Mouse (Mus musculus) neural tube, embryonic 12.5 days (tissue): ENCODE data around the gene Ticam1. TPM values are rescaled to one million over a fixed set of nuclear protein-coding genes. Genes with fewer than 3 reads are reported as not detected.

Source experiments
- ATAC-seq: fragments of 200-750 bp; cut with Nextera tagmentation; 2 replicates; pipeline ENCODE4 v1.8.0; 2017; ENCODE audit warnings: low read depth, mild to moderate bottlenecking, moderate TSS enrichment, moderate library complexity; ENCODE audit not compliant: low FRiP score
- H3K27ac ChIP-seq: fragments of 300-500 bp; sonication (generic); 2 replicates; pipeline ENCODE4 v1.5.1; 2016
- H3K27me3 ChIP-seq: fragments of 300-500 bp; sonication (generic); replicated peaks from 2 replicates; pipeline ENCODE4 v1.6.1; 2016; ENCODE audit warnings: mild to moderate bottlenecking
- H3K36me3 ChIP-seq: fragments of 300-500 bp; sonication (generic); 2 replicates; pipeline ENCODE4 v1.6.1; 2016; ENCODE audit warnings: mild to moderate bottlenecking
- H3K4me1 ChIP-seq: fragments of 300-500 bp; sonication (generic); 2 replicates; pipeline ENCODE4 v1.6.1; 2016
- H3K4me2 ChIP-seq: fragments of 300-500 bp; sonication (generic); replicated peaks from 2 replicates; pipeline ENCODE4 v1.6.1; 2016; ENCODE audit warnings: mild to moderate bottlenecking
- H3K4me3 ChIP-seq: fragments of 300-500 bp; sonication (generic); 2 replicates; pipeline ENCODE4 v1.5.1; 2016
- H3K9ac ChIP-seq: fragments of 300-500 bp; sonication (generic); 2 replicates; pipeline ENCODE4 v1.6.1; 2016; ENCODE audit warnings: mild to moderate bottlenecking
- H3K9me3 ChIP-seq: fragments of 300-500 bp; sonication (generic); 2 replicates; pipeline ENCODE4 v1.6.1; 2016; ENCODE audit warnings: mild to moderate bottlenecking
- WGBS: fragments of 180-500 bp; shearing (Covaris S2); methylation state at CpG from one replicate; pipeline ENCODE4 v1.1.7; 2016; 5-methylcytosine and 5-hydroxymethylcytosine counted together
- polyA plus RNA-seq: library from polyadenylated mRNA; unstranded; fragments of >200 nt; fragmentation: Nextera tagmentation; extraction: Ambion mirVana; gene quantifications from 2 replicates; pipeline ENCODE4 v1.2.1, GENCODE M21; 2016

The Ticam1 gene
- polyA plus RNA-seq, 1 experiment from 2014 or later: 2.0 TPM

DNA sequence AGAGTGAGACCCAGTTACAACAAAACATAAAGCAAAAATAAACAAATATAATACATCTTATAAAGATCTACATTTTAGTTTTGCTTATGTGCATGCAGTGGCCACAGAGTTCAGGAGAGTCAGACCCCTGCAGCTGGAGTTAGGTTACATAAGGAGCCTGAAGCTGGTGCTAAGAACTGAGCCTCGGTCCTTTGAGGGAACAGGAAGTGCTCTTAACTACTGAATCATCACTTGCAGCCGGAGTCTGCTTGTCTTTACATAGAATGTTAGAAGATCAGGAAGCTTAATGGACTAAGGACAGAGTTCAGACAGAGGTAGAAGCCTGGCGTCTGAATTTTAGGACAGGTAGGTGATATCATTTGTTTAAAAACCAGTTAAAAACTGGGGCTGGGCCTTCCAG, 12.3 kb upstream of the Ticam1 start:
- Histone ChIP-seq H3K4me3 (no peak overlapping the region), H3K9ac (0 out of 2 replicates have a peak overlapping the region, but pooled peaks have one; percentile 42), H3K27ac (0 out of 2 replicates have a peak overlapping the region, but pooled peaks have one; percentile 37), H3K9me3 (no peaks in the 10 kb centered on the region), H3K4me1 (peaks cover 36% of the 10 kb centered on the region), H3K4me2 (peak overlapping the region; percentile 59), H3K36me3 (peaks cover 5% of the 10 kb centered on the region; the same call in 1 of the 2 replicates), H3K27me3 (no peaks in the 10 kb centered on the region)
- WGBS: 59% methylated on average over 3 of the region's 3 CpGs
- no peak for ATAC-seq

DNA sequence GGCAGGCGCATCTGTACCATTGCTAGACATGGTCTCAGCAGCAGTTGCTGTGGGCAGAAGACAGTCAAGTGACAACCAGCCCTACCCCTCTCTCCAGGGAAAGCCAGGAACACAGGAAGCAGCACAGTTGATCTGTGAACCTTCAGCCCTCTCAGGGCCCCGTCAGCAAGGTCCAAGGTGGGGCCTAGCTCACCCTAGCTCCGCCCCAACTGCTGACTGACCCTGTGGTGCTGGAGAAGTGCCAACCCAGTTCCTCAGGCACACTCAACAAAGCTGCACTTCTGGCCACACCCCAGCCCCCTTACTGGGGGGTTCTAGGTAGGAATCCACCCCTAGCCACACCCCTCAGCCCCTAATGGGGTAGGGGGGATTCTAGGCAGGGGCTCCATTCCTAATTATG, 11.2 kb upstream of the Ticam1 start:
- WGBS: 73% methylated on average over 3 of the region's 3 CpGs
- H3K4me3 ChIP-seq: no peak overlapping the region
- ATAC-seq: no peak

GRCm38 (mm10) chr17:56285995-56286394, 9.4 kb upstream of the Ticam1 start:
- H3K27me3 ChIP-seq: no peaks in the 10 kb centered on the region
- H3K4me2 ChIP-seq: no peak overlapping the region
- ATAC-seq: no peak
- WGBS: 94% methylated on average over 11 of the region's 11 CpGs
- H3K9me3 ChIP-seq: no peaks in the 10 kb centered on the region
- no peak overlapping the region for H3K4me3 ChIP-seq
- H3K4me1 ChIP-seq: peaks cover 27% of the 10 kb centered on the region
- H3K9ac ChIP-seq: no peak overlapping the region
- peaks cover 8% of the 10 kb centered on the region for H3K36me3 ChIP-seq
- H3K27ac ChIP-seq: no peak overlapping the region

More for the DNA sequence above, 11.2 kb upstream of the Ticam1 start:
- 0 out of 2 replicates have a peak overlapping the region, but pooled peaks have one; percentile 5 for H3K9ac ChIP-seq
- peaks cover 36% of the 10 kb centered on the region for H3K4me1 ChIP-seq
- H3K9me3 ChIP-seq: no peaks in the 10 kb centered on the region
- H3K27ac ChIP-seq: no peak overlapping the region
- H3K4me2 ChIP-seq: peak overlapping the region; percentile 20; the same call in 1 of the 2 replicates
- H3K27me3 ChIP-seq: no peaks in the 10 kb centered on the region
- H3K36me3 ChIP-seq: peaks cover 5% of the 10 kb centered on the region; the same call in 1 of the 2 replicates

- no peak for ATAC-seq
- Histone ChIP-seq H3K9ac (no peak overlapping the region), H3K9me3 (no peaks in the 10 kb centered on the region), H3K4me3 (no peak overlapping the region), H3K4me1 (peaks cover 8% of the 10 kb centered on the region), H3K27me3 (no peaks in the 10 kb centered on the region), H3K4me2 (no peak overlapping the region), H3K27ac (no peak overlapping the region), H3K36me3 (peaks cover 12% of the 10 kb centered on the region)
- WGBS: 95% methylated on average over 8 of the region's 8 CpGs
Measured at GRCm38 (mm10) chr17:56283316-56283715, 6.7 kb upstream of the Ticam1 start.

- no peak overlapping the region for H3K27ac ChIP-seq
- peaks cover 12% of the 10 kb centered on the region for H3K36me3 ChIP-seq
- ATAC-seq: no peak
- no peak overlapping the region for H3K4me2 ChIP-seq
- H3K4me3 ChIP-seq: no peak overlapping the region
- no peaks in the 10 kb centered on the region for H3K9me3 ChIP-seq
- no peaks in the 10 kb centered on the region for H3K27me3 ChIP-seq
- H3K9ac ChIP-seq: no peak overlapping the region
- 86% methylated on average over 4 of the region's 4 CpGs for WGBS
- peaks cover 3% of the 10 kb centered on the region for H3K4me1 ChIP-seq
Measured at GRCm38 (mm10) chr17:56282802-56283201, 6.2 kb upstream of the Ticam1 start.

GRCm38 (mm10) chr17:56281193-56281592, 4.6 kb upstream of the Ticam1 start:
- 90% methylated on average over 12 of the region's 12 CpGs for WGBS
- no peak for ATAC-seq
- H3K4me1 ChIP-seq: peaks cover 13% of the 10 kb centered on the region; the same call in 1 of the 2 replicates
- no peak overlapping the region for H3K9ac ChIP-seq
- H3K4me3 ChIP-seq: no peak overlapping the region
- no peaks in the 10 kb centered on the region for H3K9me3 ChIP-seq
- no peak overlapping the region for H3K27ac ChIP-seq
- no peak overlapping the region for H3K4me2 ChIP-seq
- peaks cover 12% of the 10 kb centered on the region for H3K36me3 ChIP-seq
- no peaks in the 10 kb centered on the region for H3K27me3 ChIP-seq

GRCm38 (mm10) chr17:56279481-56280155, 3.0 kb upstream of the Ticam1 start:
- Histone ChIP-seq H3K27ac (no peak overlapping the region), H3K4me1 (peaks cover 16% of the 10 kb centered on the region; the same call in 1 of the 2 replicates), H3K36me3 (peaks cover 7% of the 10 kb centered on the region; the same call in 1 of the 2 replicates), H3K4me2 (no peak overlapping the region), H3K9ac (no peak overlapping the region), H3K4me3 (no peak overlapping the region), H3K9me3 (no peaks in the 10 kb centered on the region), H3K27me3 (no peaks in the 10 kb centered on the region)
- no peak for ATAC-seq
- 90% methylated on average over 12 of the region's 12 CpGs for WGBS

GRCm38 (mm10) chr17:56278340-56278739, 1.8 kb upstream of the Ticam1 start:
- no peak for ATAC-seq
- Histone ChIP-seq H3K27ac (no peak overlapping the region), H3K4me2 (no peak overlapping the region), H3K27me3 (no peaks in the 10 kb centered on the region), H3K4me3 (no peak overlapping the region), H3K36me3 (peaks cover 7% of the 10 kb centered on the region; the same call in 1 of the 2 replicates), H3K9ac (no peak overlapping the region), H3K9me3 (no peaks in the 10 kb centered on the region), H3K4me1 (peaks cover 16% of the 10 kb centered on the region; the same call in 1 of the 2 replicates)
- 90% methylated on average over 5 of the region's 5 CpGs for WGBS

DNA sequence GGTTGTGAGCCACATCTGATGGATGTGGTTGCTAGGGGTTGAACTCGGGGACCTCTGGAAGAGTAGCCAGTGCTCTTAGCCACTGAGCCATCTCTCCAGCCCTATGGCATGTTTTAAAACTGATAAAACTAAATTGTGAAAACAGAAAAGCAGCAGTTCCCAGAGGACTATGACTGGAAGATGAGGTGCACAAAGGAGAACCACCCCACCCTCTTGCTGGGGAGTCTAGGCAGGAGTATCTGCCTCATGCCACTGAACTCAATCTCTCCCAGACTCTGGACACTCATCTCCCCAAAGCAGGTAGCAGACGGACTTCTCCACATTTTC, 944 bp upstream of the Ticam1 start:
- Histone ChIP-seq H3K4me3 (no peak overlapping the region), H3K4me2 (0 out of 2 replicates have a peak overlapping the region, but pooled peaks have one; percentile 75), H3K9ac (no peak overlapping the region; the same call in 1 of the 2 replicates), H3K9me3 (no peaks in the 10 kb centered on the region), H3K4me1 (peaks cover 16% of the 10 kb centered on the region; the same call in 1 of the 2 replicates), H3K36me3 (peaks cover 7% of the 10 kb centered on the region; the same call in 1 of the 2 replicates), H3K27ac (no peak overlapping the region), H3K27me3 (no peaks in the 10 kb centered on the region)
- ATAC-seq: no peak
- 50% methylated on average over 2 of the region's 2 CpGs for WGBS

DNA sequence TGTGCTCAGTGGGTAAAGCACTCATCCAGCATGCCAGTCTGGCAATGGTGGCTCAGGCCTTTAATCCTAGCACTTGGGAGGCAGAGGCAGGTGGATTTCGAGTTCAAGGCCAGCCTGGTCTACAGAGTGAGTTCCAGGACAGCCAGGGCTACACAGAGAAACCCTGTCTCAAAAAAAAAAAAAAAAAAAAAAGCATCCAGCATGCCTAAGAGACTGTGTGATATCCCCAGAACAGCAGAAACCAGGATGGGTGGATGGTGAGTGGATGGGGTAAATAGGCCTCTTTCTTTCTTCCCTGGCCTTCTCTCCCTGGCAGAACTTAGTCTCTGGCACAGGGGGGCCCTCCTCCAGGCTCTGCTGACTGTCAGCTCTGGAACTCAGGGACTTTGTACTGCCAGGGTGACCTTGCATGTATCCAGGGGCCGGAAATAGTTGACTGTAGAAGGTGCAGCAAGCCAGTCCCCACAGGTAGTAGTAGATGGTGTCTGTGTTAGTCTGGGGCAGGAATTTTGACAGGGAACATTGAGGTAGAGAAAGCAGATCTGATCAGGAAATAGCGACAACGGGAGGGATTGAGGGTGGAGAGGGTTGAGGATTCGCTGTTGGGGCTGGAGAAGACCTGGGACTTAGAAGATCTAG, 625 bp downstream of the Ticam1 start:
- no peak for ATAC-seq
- Histone ChIP-seq H3K4me3 (peak overlapping the region; percentile 37), H3K4me2 (peak overlapping the region; percentile 75), H3K9me3 (no peaks in the 10 kb centered on the region), H3K36me3 (0 out of 2 replicates have a peak, but pooled peaks cover 3% of the 10 kb centered on the region), H3K27me3 (no peaks in the 10 kb centered on the region), H3K27ac (no peak overlapping the region), H3K4me1 (peaks cover 16% of the 10 kb centered on the region; the same call in 1 of the 2 replicates), H3K9ac (peak overlapping the region; percentile 54)
- 32% methylated on average over 5 of the region's 5 CpGs for WGBS

DNA sequence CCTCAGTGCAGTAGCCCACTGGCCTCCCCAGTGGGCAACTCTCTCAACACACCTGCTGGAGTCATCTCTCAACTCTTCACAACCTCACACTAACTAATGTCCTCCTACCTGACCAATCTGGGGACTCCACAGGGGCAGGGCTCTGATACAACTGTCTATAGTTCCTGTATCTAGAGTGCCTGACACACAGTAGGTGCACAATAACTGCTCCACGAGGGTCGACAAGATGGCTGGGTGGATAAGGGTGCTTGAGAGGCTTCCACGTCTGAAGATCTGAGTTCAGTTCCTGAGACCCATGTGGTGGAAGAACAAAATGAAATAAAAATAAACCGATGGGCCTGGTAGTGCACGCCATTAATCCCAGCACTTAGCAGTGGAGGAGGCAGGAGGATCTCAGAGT, 2.6 kb downstream of the Ticam1 start:
- no peak for ATAC-seq
- no peak overlapping the region for H3K27ac ChIP-seq
- WGBS: 88% methylated on average over 5 of the region's 5 CpGs

DNA sequence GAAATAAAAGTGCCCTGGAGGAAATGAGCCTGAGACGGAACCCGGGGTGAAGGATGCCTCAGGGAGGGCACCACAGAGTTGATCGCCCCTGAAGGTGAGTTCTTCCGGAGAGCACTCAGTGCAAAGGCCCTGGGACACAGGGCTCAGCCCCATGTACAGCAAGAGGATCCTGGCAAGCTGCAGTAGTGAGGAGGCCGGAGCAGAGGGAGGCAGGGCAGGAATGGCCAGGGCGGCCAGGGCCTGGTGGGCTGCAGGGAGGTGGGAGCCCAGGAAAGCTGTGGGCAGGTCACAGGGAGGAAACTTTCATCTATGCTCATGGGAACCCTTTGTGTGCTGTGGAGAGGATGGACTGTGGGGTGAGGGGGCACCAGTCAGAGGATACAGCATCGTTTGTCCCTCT, 3.1 kb downstream of the Ticam1 start:
- ATAC-seq: no peak
- Histone ChIP-seq H3K9me3 (no peaks in the 10 kb centered on the region), H3K27ac (no peak overlapping the region)

More for the DNA sequence above, 2.6 kb downstream of the Ticam1 start:
- Histone ChIP-seq H3K4me1 (peaks cover 23% of the 10 kb centered on the region; the same call in 1 of the 2 replicates), H3K4me3 (no peak overlapping the region), H3K36me3 (no peaks in the 10 kb centered on the region), H3K9me3 (no peaks in the 10 kb centered on the region), H3K4me2 (no peak overlapping the region), H3K9ac (no peak overlapping the region), H3K27me3 (no peaks in the 10 kb centered on the region)

More for the DNA sequence above, 3.1 kb downstream of the Ticam1 start:
- WGBS: 88% methylated on average over 7 of the region's 7 CpGs
- H3K4me3 ChIP-seq: no peak overlapping the region
- H3K4me1 ChIP-seq: peaks cover 23% of the 10 kb centered on the region; the same call in 1 of the 2 replicates
- H3K9ac ChIP-seq: no peak overlapping the region
- H3K27me3 ChIP-seq: no peaks in the 10 kb centered on the region
- H3K4me2 ChIP-seq: no peak overlapping the region
- no peaks in the 10 kb centered on the region for H3K36me3 ChIP-seq
